Mouse (Mus musculus) heart, postnatal 0 days (tissue): ENCODE data around the gene Catsperg2.
"Not testable (repeated sequence)": the region's sequence is repeated elsewhere in the genome, so short reads cannot be mapped to it uniquely, and the experiment has no call there.

Experiments used
- CTCF ChIP-seq: IDR thresholded peaks from 2 replicates; pipeline ENCODE4 v1.5.1; 2016; ENCODE audit warnings: antibody characterized with exemption, control low read depth, low read depth
- EP300 ChIP-seq: IDR thresholded peaks from 2 replicates; pipeline ENCODE4 v1.6.1; 2016; ENCODE audit warnings: antibody characterized with exemption, low read depth

DNA sequence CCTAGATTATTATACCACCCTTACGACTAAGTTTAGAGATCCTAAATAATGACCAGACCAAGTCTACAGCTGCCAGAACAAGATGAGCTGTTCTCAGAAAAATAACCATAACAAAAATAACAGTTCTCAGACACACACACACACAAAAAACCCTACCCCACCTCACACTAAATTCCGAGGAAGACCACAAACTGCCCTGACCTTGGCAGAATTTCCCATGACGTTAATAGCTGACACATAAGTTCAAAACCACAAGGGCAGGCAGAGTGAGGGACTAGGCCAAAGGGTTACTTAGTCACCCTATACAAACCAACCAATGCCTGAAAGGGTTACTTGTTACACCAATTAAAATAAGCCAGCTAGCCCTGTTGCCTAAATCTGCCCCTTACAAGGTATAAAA is 31.6 kb downstream of the Catsperg2 start:
- TF ChIP-seq CTCF, EP300: not testable (repeated sequence)
